Mouse (Mus musculus) hindlimb bud, embryonic 11.5 days (tissue): Measurements from ENCODE around the gene Tmc2.

ENCODE experiments used
- DNase-seq: peaks from one replicate; pipeline ENCODE4 v3.0.0-alpha.2; 2012; ENCODE audit warnings: low read depth, low spot score; ENCODE audit errors: extremely low spot score

Tmc2 gene

GRCm38 (mm10) chr2:130295331-130296133 lies 100.5 kb downstream of the Tmc2 start:
- no peak for DNase-seq

DNA sequence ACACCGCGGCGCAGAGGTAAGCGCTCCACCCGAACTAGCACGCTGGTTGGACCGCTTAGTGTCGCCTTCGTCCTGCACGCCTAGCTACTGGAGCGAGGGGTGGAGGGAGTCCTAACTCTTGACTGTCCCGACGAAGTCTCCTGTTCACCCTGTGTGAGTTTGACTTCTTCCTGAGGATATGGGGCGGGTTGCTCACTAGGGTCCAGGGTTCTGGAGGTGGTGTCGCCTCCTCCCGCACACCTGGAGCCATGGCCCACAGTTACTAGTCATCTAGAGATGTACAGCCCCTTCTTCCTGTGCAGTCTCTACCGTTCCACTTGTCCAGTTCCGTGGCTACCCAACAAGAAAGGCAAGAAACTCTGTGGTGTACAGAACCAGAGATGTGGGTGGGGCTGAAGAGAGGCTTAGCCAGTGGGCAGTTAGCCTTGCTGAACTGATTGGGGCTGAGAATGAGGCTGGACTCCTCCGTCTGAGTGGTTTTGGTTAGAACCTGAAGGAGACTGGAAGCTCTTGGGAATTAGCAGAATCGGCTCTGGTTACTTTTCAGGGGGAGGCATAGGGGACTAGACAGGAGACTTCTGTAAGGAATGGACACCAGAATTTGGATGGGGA lies 101.2 kb downstream of the Tmc2 start:
- DNase-seq: no peak

GRCm38 (mm10) chr2:130297580-130297979 lies 102.6 kb downstream of the Tmc2 start:
- DNase-seq: no peak

- no peak for DNase-seq
Observed at GRCm38 (mm10) chr2:130303014-130303413, 108.0 kb downstream of the Tmc2 start.
